Comparison of ENCODE assay signal across 9 mouse cellular contexts in genomic region chr10:78440812-78441211, GRCm38 (mm10). TPM values are rescaled to one million over a fixed set of nuclear protein-coding genes. Genes with fewer than 3 reads are reported as not detected.
A peak's percentile ranks its signal among the peaks of the same experiment; 100 is the strongest.
DNase-seq lines count a peak whose midpoint lies in the region; ATAC-seq and TF ChIP-seq lines count a peak whose summit lies in the region.
"Had no signal": no experiment of that assay in that cellular context is flagged by ENCODE, and none has a peak within 500 bp of the region (broad histone marks: within the 10 kb centered on the region; RNA-seq: fewer than 3 reads in every experiment).

No protein-coding gene starts in this region.

- H3K4me2 ChIP-seq in hindbrain, embryonic 11.5 days (replicated peaks; ENCODE audit: low read depth, low read length), result no peak overlapping the region
- no peak overlapping the region for H3K4me2 ChIP-seq in hindbrain, embryonic 13.5 days
- H3K4me2 ChIP-seq in stomach, embryonic 15.5 days, result no peak overlapping the region
- H3K4me2 ChIP-seq: heart, embryonic 15.5 days had no signal

- 64% methylated on average over 9 of the region's 9 CpGs for WGBS in hindbrain, embryonic 11.5 days
- 65% methylated on average over 9 of the region's 9 CpGs for WGBS in hindbrain, embryonic 13.5 days
- 81% methylated on average over 9 of the region's 9 CpGs for WGBS in spleen, adult 2 months
- 66% methylated on average over 9 of the region's 9 CpGs for WGBS in stomach, embryonic 15.5 days

- peak; percentile 38; the same call in 1 of the 2 replicates for ATAC-seq in hindbrain, embryonic 11.5 days (ENCODE audit: low FRiP score)
- no peak for ATAC-seq in hindbrain, embryonic 13.5 days (ENCODE audit: low FRiP score)
- peak; percentile 17; the same call in 1 of the 2 replicates for ATAC-seq in stomach, embryonic 15.5 days (ENCODE audit: insufficient read depth, low FRiP score, low read depth)

- H3K27me3 ChIP-seq in hindbrain, embryonic 11.5 days (ENCODE audit: control insufficient read depth, insufficient read depth, low read length), result no peaks in the 10 kb centered on the region
- H3K27me3 ChIP-seq in hindbrain, embryonic 13.5 days, result no peaks in the 10 kb centered on the region
- no peaks in the 10 kb centered on the region for H3K27me3 ChIP-seq in spleen, adult 2 months (ENCODE audit: control insufficient read depth, insufficient read depth, low read length)
- no peaks in the 10 kb centered on the region for H3K27me3 ChIP-seq in stomach, embryonic 15.5 days (replicated peaks)
- H3K27me3 ChIP-seq: heart, embryonic 15.5 days had no signal

- H3K9ac ChIP-seq in hindbrain, embryonic 11.5 days (ENCODE audit: low read depth, low read length), result no peak overlapping the region
- no peak overlapping the region for H3K9ac ChIP-seq in hindbrain, embryonic 13.5 days
- H3K9ac ChIP-seq in stomach, embryonic 15.5 days, result no peak overlapping the region
- H3K9ac ChIP-seq: heart, embryonic 15.5 days had no signal

- peak; percentile 67; the same call in 1 of the 2 replicates for TF ChIP-seq CTCF in spleen, adult 2 months (IDR thresholded peaks at IDR 0.05; ENCODE audit: extremely low read depth, insufficient read depth, insufficient read length, insufficient replicate concordance)

- no peak overlapping the region for H3K27ac ChIP-seq in hindbrain, embryonic 11.5 days (ENCODE audit: low read depth, low read length)
- no peak overlapping the region for H3K27ac ChIP-seq in hindbrain, embryonic 13.5 days
- no peak overlapping the region for H3K27ac ChIP-seq in spleen, adult 2 months (ENCODE audit: insufficient read depth, low read length)
- H3K27ac ChIP-seq in stomach, embryonic 15.5 days, result no peak overlapping the region
- H3K27ac ChIP-seq: heart, embryonic 15.5 days had no signal

- H3K4me1 ChIP-seq in hindbrain, embryonic 11.5 days (replicated peaks; ENCODE audit: control insufficient read depth, insufficient read depth, low read length), result no peaks in the 10 kb centered on the region
- no peaks in the 10 kb centered on the region for H3K4me1 ChIP-seq in hindbrain, embryonic 13.5 days (replicated peaks)
- H3K4me1 ChIP-seq in spleen, adult 2 months (ENCODE audit: control insufficient read depth, insufficient read depth, insufficient read length), result no peaks in the 10 kb centered on the region
- H3K4me1 ChIP-seq in stomach, embryonic 15.5 days, result no peaks in the 10 kb centered on the region
- H3K4me1 ChIP-seq: heart, embryonic 15.5 days had no signal

- DNase-seq in hindbrain, embryonic 11.5 days (ENCODE audit: low spot score), result peak; percentile 51
- no peak for DNase-seq in spleen, adult 2 months (ENCODE audit: low read depth in 1 of 2, low spot score in 2 of 2)
- DNase-seq in spleen, adult 12 weeks (ENCODE audit: low spot score), result no peak
- peak; percentile 34 for DNase-seq in embryo, embryonic 11 days
- DNase-seq in left cerebral cortex, postnatal 36 days (ENCODE audit: low spot score in 2 of 2), result no peak
- no peak for DNase-seq in testis, postnatal 10 days (ENCODE audit: low spot score)

- intact Hi-C loops in left cerebral cortex, postnatal 36 days (cut with DNase I), result no loop called here

- TF ChIP-seq POLR2A in spleen, adult 2 months (IDR thresholded peaks at IDR 0.05; ENCODE audit: low read depth, low read length), result no peak

- H3K9me3 ChIP-seq in hindbrain, embryonic 11.5 days (ENCODE audit: control insufficient read depth, low read length), result no peaks in the 10 kb centered on the region
- H3K9me3 ChIP-seq in hindbrain, embryonic 13.5 days, result no peaks in the 10 kb centered on the region
- no peaks in the 10 kb centered on the region for H3K9me3 ChIP-seq in stomach, embryonic 15.5 days
- H3K9me3 ChIP-seq: heart, embryonic 15.5 days had no signal

- H3K36me3 ChIP-seq in hindbrain, embryonic 11.5 days (ENCODE audit: control insufficient read depth, insufficient read depth, low read length), result no peaks in the 10 kb centered on the region
- peaks cover 45% of the 10 kb centered on the region for H3K36me3 ChIP-seq in hindbrain, embryonic 13.5 days
- H3K36me3 ChIP-seq in spleen, adult 2 months (ENCODE audit: control insufficient read depth, insufficient read depth, low read length), result peaks cover 6% of the 10 kb centered on the region; the same call in 1 of the 2 replicates
- no peaks in the 10 kb centered on the region for H3K36me3 ChIP-seq in stomach, embryonic 15.5 days

- no peak overlapping the region for H3K4me3 ChIP-seq in hindbrain, embryonic 11.5 days (ENCODE audit: low read depth, low read length)
- no peak overlapping the region for H3K4me3 ChIP-seq in hindbrain, embryonic 13.5 days
- no peak overlapping the region for H3K4me3 ChIP-seq in spleen, adult 2 months (ENCODE audit: extremely low read depth, insufficient read depth, insufficient read length)
- H3K4me3 ChIP-seq in stomach, embryonic 15.5 days (replicated peaks), result no peak overlapping the region
- H3K4me3 ChIP-seq: heart, embryonic 15.5 days had no signal

RNA-seq across cellular contexts. Expression of gene Cstb, which starts 15.3 kb away (rescaled TPM):
- polyA plus RNA-seq in hindbrain, embryonic 11.5 days (2014; fragmentation: Nextera tagmentation; extraction: Ambion mirVana), result 115 and 117 TPM in 2 replicates
- polyA plus RNA-seq in hindbrain, embryonic 13.5 days (2015; fragmentation: Nextera tagmentation; extraction: Ambion mirVana), result 93.9 and 105 TPM in 2 replicates
- 18.6 and 20.4 TPM in 2 replicates for polyA plus RNA-seq in spleen, adult 2 months (2012; rRNA removed)
- 348 and 423 TPM in 2 replicates for polyA plus RNA-seq in stomach, embryonic 15.5 days (2015; fragmentation: Nextera tagmentation; extraction: Ambion mirVana)
- 10 to 100 TPM; 35.4 to 42.4 TPM for total RNA-seq in left cerebral cortex, postnatal 36 days (2021)

RNA-seq across cellular contexts. Expression of gene Pdxk, which starts 24.0 kb away (rescaled TPM):
- 6.8 TPM in 2 replicates for polyA plus RNA-seq in hindbrain, embryonic 11.5 days (2014; fragmentation: Nextera tagmentation; extraction: Ambion mirVana)
- polyA plus RNA-seq in hindbrain, embryonic 13.5 days (2015; fragmentation: Nextera tagmentation; extraction: Ambion mirVana), result 19.2 and 20.1 TPM in 2 replicates
- polyA plus RNA-seq in spleen, adult 2 months (2012; rRNA removed), result 13.6 and 15.2 TPM in 2 replicates
- polyA plus RNA-seq in stomach, embryonic 15.5 days (2015; fragmentation: Nextera tagmentation; extraction: Ambion mirVana), result 11.8 and 14.3 TPM in 2 replicates
- total RNA-seq in left cerebral cortex, postnatal 36 days (2021), result 100 to 1,000 TPM; 114 to 120 TPM

RNA-seq across cellular contexts. Expression of gene Rrp1, which starts 28.0 kb away (rescaled TPM):
- 225 and 242 TPM in 2 replicates for polyA plus RNA-seq in hindbrain, embryonic 11.5 days (2014; fragmentation: Nextera tagmentation; extraction: Ambion mirVana)
- 385 and 394 TPM in 2 replicates for polyA plus RNA-seq in hindbrain, embryonic 13.5 days (2015; fragmentation: Nextera tagmentation; extraction: Ambion mirVana)
- polyA plus RNA-seq in spleen, adult 2 months (2012; rRNA removed), result 60.2 and 62.0 TPM in 2 replicates
- polyA plus RNA-seq in stomach, embryonic 15.5 days (2015; fragmentation: Nextera tagmentation; extraction: Ambion mirVana), result 289 and 316 TPM in 2 replicates
- 100 to 1,000 TPM; 348 to 358 TPM for total RNA-seq in left cerebral cortex, postnatal 36 days (2021)

Comparison
In these comparisons a context has a peak if more than half of its experiments do, and no peak if none do; other contexts are left out.
1. DNase-seq: peak in hindbrain, embryonic 11.5 days (single experiment) and embryo, embryonic 11 days (single experiment); none in spleen, adult 2 months (0 of 2), spleen, adult 12 weeks (single experiment), left cerebral cortex, postnatal 36 days (0 of 2) and testis, postnatal 10 days (single experiment).